Mouse (Mus musculus): ENCODE measurements at regions not wholly inside any gene's neighbourhood (a gene's known extent, or its start where the extent isn't known, plus 50 kb on each side); places are given as distances from the start of the nearest gene placed in this dataset.

GRCm38 (mm10) chrX:23136710-23137109, 228.2 kb downstream of the Klhl13 start:
- Histone ChIP-seq H3K9me3 (replicated peaks; ENCODE audit: control insufficient read depth, low read length) (no peaks in the 10 kb centered on the region), H3K4me1 (ENCODE audit: control insufficient read depth, insufficient read depth, low read length) (no peaks in the 10 kb centered on the region), H3K27me3 (replicated peaks; ENCODE audit: control insufficient read depth, insufficient read depth, low read length) (no peaks in the 10 kb centered on the region), H3K9ac (ENCODE audit: low read length) (no peak overlapping the region), H3K36me3 (ENCODE audit: control insufficient read depth, insufficient read depth, low read length) (no peaks in the 10 kb centered on the region), H3K4me3 (ENCODE audit: low read depth, low read length) (no peak overlapping the region), H3K4me2 (ENCODE audit: low read length) (no peak overlapping the region), H3K27ac (ENCODE audit: low read depth, low read length) (no peak overlapping the region)
- ATAC-seq: no peak
- no peak for DNase-seq (ENCODE audit: low spot score)

GRCm38 (mm10) chrX:23095867-23096266, 269.0 kb downstream of the Klhl13 start:
- Histone ChIP-seq H3K27me3 (replicated peaks; ENCODE audit: control insufficient read depth, insufficient read depth, low read length) (no peaks in the 10 kb centered on the region), H3K36me3 (ENCODE audit: control insufficient read depth, insufficient read depth, low read length) (no peaks in the 10 kb centered on the region), H3K27ac (ENCODE audit: low read depth, low read length) (no peak overlapping the region), H3K9ac (ENCODE audit: low read length) (no peak overlapping the region), H3K9me3 (replicated peaks; ENCODE audit: control insufficient read depth, low read length) (no peaks in the 10 kb centered on the region), H3K4me3 (ENCODE audit: low read depth, low read length) (no peak overlapping the region), H3K4me1 (ENCODE audit: control insufficient read depth, insufficient read depth, low read length) (no peaks in the 10 kb centered on the region), H3K4me2 (ENCODE audit: low read length) (no peak overlapping the region)
- DNase-seq (ENCODE audit: low spot score): peak; percentile 7
- WGBS: 42% methylated on average over 1 of the region's 1 CpGs
- ATAC-seq: no peak

- H3K4me2 ChIP-seq (ENCODE audit: low read length): no peak overlapping the region
- ATAC-seq: no peak
Measured at GRCm38 (mm10) chrX:23092774-23093173, 272.1 kb downstream of the Klhl13 start.

DNA sequence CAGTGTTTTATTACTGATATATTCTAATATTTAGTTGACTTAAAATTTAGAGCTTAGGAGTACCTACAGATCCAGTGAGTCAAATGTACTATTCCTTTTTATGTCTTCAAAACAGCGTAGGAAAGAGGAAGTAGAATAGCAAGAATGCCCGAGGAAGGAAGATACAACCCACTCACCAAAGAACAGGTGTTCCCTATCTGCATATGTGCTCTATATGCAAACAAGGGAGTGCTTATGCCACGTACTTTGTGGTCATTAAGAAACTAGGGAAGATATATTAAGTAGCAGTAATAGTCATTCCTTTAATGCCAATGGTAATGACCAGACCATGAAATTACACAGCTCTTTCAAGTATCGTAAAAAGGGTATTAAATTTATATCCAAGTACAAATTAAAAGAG, 298.4 kb downstream of the Klhl13 start:
- Histone ChIP-seq H3K4me1 (ENCODE audit: control insufficient read depth, insufficient read depth, low read length) (no peaks in the 10 kb centered on the region), H3K4me2 (ENCODE audit: low read length) (no peak overlapping the region), H3K9ac (ENCODE audit: low read length) (no peak overlapping the region), H3K4me3 (ENCODE audit: low read depth, low read length) (no peak overlapping the region), H3K9me3 (replicated peaks; ENCODE audit: control insufficient read depth, low read length) (no peaks in the 10 kb centered on the region), H3K27me3 (replicated peaks; ENCODE audit: control insufficient read depth, insufficient read depth, low read length) (no peaks in the 10 kb centered on the region), H3K27ac (ENCODE audit: low read depth, low read length) (no peak overlapping the region), H3K36me3 (ENCODE audit: control insufficient read depth, insufficient read depth, low read length) (no peaks in the 10 kb centered on the region)
- 85% methylated on average over 4 of the region's 4 CpGs for WGBS
- no peak for DNase-seq (ENCODE audit: low spot score)
- ATAC-seq: no peak

More at GRCm38 (mm10) chrX:23092774-23093173, 272.1 kb downstream of the Klhl13 start:
- H3K4me1 ChIP-seq (ENCODE audit: control insufficient read depth, insufficient read depth, low read length): no peaks in the 10 kb centered on the region
- H3K27ac ChIP-seq (ENCODE audit: low read depth, low read length): no peak overlapping the region
- H3K36me3 ChIP-seq (ENCODE audit: control insufficient read depth, insufficient read depth, low read length): no peaks in the 10 kb centered on the region
- no peaks in the 10 kb centered on the region for H3K27me3 ChIP-seq (replicated peaks; ENCODE audit: control insufficient read depth, insufficient read depth, low read length)
- DNase-seq (ENCODE audit: low spot score): no peak
- no peak overlapping the region for H3K4me3 ChIP-seq (ENCODE audit: low read depth, low read length)
- H3K9ac ChIP-seq (ENCODE audit: low read length): no peak overlapping the region
- H3K9me3 ChIP-seq (replicated peaks; ENCODE audit: control insufficient read depth, low read length): no peaks in the 10 kb centered on the region

GRCm38 (mm10) chrX:23027622-23028021, 337.3 kb downstream of the Klhl13 start:
- Histone ChIP-seq H3K4me1 (ENCODE audit: control insufficient read depth, insufficient read depth, low read length) (no peaks in the 10 kb centered on the region), H3K27ac (ENCODE audit: low read depth, low read length) (no peak overlapping the region), H3K9me3 (replicated peaks; ENCODE audit: control insufficient read depth, low read length) (no peaks in the 10 kb centered on the region), H3K4me2 (ENCODE audit: low read length) (no peak overlapping the region), H3K9ac (ENCODE audit: low read length) (no peak overlapping the region), H3K4me3 (ENCODE audit: low read depth, low read length) (no peak overlapping the region), H3K36me3 (ENCODE audit: control insufficient read depth, insufficient read depth, low read length) (no peaks in the 10 kb centered on the region), H3K27me3 (replicated peaks; ENCODE audit: control insufficient read depth, insufficient read depth, low read length) (no peaks in the 10 kb centered on the region)
- peak; percentile 64 for DNase-seq (ENCODE audit: low spot score)
- peak; percentile 50 for ATAC-seq
- WGBS: 58% methylated on average over 3 of the region's 3 CpGs

DNA sequence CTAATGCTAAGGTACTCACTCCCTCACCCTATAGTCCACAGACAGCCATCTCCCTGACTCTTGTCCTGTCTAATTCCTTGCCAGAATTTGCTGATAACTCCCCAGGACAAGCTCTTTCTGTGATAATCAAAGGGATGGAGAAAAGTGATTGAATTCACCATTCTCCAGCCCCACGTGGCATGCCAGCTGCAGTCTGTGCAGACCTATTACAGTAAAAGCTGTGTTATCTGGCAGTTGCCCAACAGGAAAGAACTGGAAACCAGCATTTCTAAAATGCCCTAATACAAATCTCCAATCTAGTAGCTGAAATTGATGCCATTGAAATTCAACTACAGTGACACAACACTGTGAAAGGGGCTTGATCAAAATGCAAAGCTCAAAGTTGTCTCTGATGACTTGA, 349.3 kb downstream of the Klhl13 start:
- H3K4me3 ChIP-seq (ENCODE audit: low read depth, low read length): no peak overlapping the region
- H3K27me3 ChIP-seq (replicated peaks; ENCODE audit: control insufficient read depth, insufficient read depth, low read length): no peaks in the 10 kb centered on the region
- no peaks in the 10 kb centered on the region for H3K4me1 ChIP-seq (ENCODE audit: control insufficient read depth, insufficient read depth, low read length)
- no peaks in the 10 kb centered on the region for H3K36me3 ChIP-seq (ENCODE audit: control insufficient read depth, insufficient read depth, low read length)
- ATAC-seq (peak; percentile 93), DNase-seq (ENCODE audit: low spot score) (peak; percentile 84)
- H3K9ac ChIP-seq (ENCODE audit: low read length): no peak overlapping the region
- H3K4me2 ChIP-seq (ENCODE audit: low read length): no peak overlapping the region
- H3K27ac ChIP-seq (ENCODE audit: low read depth, low read length): no peak overlapping the region
- WGBS: 31% methylated on average over 1 of the region's 1 CpGs
- no peaks in the 10 kb centered on the region for H3K9me3 ChIP-seq (replicated peaks; ENCODE audit: control insufficient read depth, low read length)

DNA sequence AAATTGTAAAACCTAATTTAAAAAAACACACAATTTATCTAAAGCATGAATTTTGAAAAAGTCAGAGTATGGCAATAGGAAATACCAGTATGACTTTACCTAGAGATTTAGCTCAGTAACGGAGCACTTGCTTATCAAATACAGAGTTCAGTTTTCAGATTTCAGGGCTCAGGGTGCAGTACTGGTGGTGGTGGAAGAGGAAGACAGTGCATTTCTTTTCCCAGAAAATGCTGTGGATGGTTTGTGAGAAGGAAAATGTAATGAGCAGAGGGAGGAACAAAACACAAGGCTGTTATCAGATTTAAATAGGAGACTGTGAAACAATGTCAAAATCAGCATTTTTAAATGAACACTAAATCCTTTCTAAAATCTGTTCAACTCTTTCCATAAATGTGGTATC, 349.8 kb downstream of the Klhl13 start:
- Histone ChIP-seq H3K4me2 (ENCODE audit: low read length) (no peak overlapping the region), H3K9ac (ENCODE audit: low read length) (no peak overlapping the region), H3K27ac (ENCODE audit: low read depth, low read length) (0 out of 2 replicates have a peak overlapping the region, but pooled peaks have one; percentile 14), H3K27me3 (replicated peaks; ENCODE audit: control insufficient read depth, insufficient read depth, low read length) (no peaks in the 10 kb centered on the region), H3K36me3 (ENCODE audit: control insufficient read depth, insufficient read depth, low read length) (no peaks in the 10 kb centered on the region), H3K9me3 (replicated peaks; ENCODE audit: control insufficient read depth, low read length) (no peaks in the 10 kb centered on the region), H3K4me3 (ENCODE audit: low read depth, low read length) (no peak overlapping the region), H3K4me1 (ENCODE audit: control insufficient read depth, insufficient read depth, low read length) (no peaks in the 10 kb centered on the region)
- no peak for DNase-seq (ENCODE audit: low spot score)
- peak; percentile 45; the same call in 1 of the 2 replicates for ATAC-seq
- 95% methylated on average over 1 of the region's 1 CpGs for WGBS
